Mouse (Mus musculus): ENCODE measurements at regions not wholly inside any gene's neighbourhood (a gene's known extent, or its start where the extent isn't known, plus 50 kb on each side); places are given as distances from the start of the nearest gene placed in this dataset.
"Not testable (repeated sequence)": the region's sequence is repeated elsewhere in the genome, so short reads cannot be mapped to it uniquely, and the experiment has no call there.

GRCm38 (mm10) chr13:69129056-69129620, 129.8 kb upstream of the Adcy2 start:
- no peak for DNase-seq

- no peak for DNase-seq
Measured at GRCm38 (mm10) chr13:69127522-69127921, 128.2 kb upstream of the Adcy2 start.

- not testable (repeated sequence) for DNase-seq
Measured at GRCm38 (mm10) chr13:69118743-69119142, 119.4 kb upstream of the Adcy2 start.

GRCm38 (mm10) chr13:69109168-69109567, 109.8 kb upstream of the Adcy2 start:
- no peak for DNase-seq

- DNase-seq = peak; percentile 33 to 72
Measured at GRCm38 (mm10) chr13:69086613-69087012, 87.3 kb upstream of the Adcy2 start.

- no peak for DNase-seq
Measured at GRCm38 (mm10) chr13:69070336-69070735, 71.0 kb upstream of the Adcy2 start.

- no peak for DNase-seq
Measured at GRCm38 (mm10) chr13:69069817-69070216, 70.5 kb upstream of the Adcy2 start.

- DNase-seq = peak; percentile 51 to 67
Measured at GRCm38 (mm10) chr13:69066636-69067035, 67.3 kb upstream of the Adcy2 start.

GRCm38 (mm10) chr13:69065285-69065684, 65.9 kb upstream of the Adcy2 start:
- DNase-seq = peak; percentile 4 to 32

GRCm38 (mm10) chr13:69062692-69063233, 63.4 kb upstream of the Adcy2 start:
- no peak for DNase-seq

GRCm38 (mm10) chr13:69061436-69061835, 62.1 kb upstream of the Adcy2 start:
- no peak for DNase-seq

Measured in kidney, adult 8-10 months (tissue).